Mouse (Mus musculus) induced T-regulatory cell, adult 2 months (primary cell): ENCODE data around the gene Wdr19.
"Not testable (repeated sequence)": the region's sequence is repeated elsewhere in the genome, so short reads cannot be mapped to it uniquely, and the experiment has no call there.

ENCODE experiments used
- DNase-seq: peaks from one replicate; pipeline ENCODE4 v3.0.0-alpha.2; 2012; ENCODE audit warnings: low read depth

Wdr19 gene

GRCm38 (mm10) chr5:65194441-65194840 is 5.1 kb upstream of the Wdr19 start:
- DNase-seq = no peak

DNA sequence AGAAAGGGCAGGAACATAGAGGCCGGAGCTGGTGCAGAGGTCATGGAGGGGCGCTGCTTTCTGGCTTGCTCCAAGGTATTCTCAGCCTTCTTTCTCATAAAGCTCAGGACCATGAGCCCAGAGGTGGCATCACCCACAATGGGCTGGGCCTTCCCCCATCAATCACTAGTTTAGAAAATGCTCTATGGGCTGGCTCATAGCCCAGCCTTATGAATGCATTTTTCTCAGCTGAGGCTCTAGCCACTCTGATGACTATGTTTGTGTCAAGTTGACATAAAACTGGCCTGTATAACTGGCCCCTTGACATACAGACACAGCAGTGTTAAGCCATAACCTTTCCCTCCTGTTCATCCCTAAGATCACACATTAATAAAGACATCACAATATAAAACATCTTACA is 5.2 kb downstream of the Wdr19 start:
- no peak for DNase-seq

GRCm38 (mm10) chr5:65213321-65213720 is 13.8 kb downstream of the Wdr19 start:
- peak; percentile 71 for DNase-seq

DNA sequence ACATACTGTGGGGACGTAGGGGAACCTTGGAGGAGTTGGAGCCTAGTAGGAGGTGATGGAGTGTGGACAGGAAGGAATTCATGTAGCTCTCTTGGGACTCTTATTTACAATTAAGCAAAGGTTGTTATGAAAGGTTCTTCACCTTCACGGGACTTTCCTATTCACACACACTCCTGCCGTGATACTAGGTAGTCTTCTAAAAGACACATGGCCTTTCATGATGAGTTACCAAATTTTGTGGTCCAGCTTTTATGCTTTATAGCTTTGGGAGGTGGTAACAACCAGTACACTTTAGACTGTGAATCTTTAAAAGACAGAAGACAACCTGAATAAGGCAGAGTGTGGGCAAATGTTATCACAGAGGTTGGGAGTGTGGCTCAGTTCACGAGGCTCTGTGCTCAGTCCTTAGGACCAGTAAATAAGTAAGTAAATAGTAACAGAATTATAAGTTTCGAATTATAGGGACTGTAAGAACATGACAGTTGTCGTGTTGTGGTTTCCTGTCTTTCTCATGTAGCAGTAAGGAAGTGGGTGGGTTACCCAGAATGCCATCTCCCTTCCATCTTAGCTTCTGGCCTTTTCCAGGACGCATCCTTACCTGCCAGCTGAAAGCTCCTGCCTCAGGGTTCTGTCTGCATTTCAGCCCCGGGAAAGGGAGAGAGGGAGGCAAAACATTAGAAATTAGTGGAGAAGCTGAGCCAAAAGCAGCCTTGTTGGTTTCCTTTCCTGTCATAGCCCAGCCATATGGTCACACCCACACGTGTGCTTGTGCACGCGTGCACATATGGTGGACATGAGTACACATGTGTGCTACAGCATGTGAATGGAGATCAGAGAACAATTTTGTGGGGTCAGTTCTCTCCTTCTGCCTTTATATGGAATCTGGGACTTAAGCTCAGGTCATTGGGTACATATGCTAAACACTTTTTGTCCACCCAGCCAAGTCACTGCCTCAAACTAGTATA is 18.1 kb downstream of the Wdr19 start:
- DNase-seq = peak; percentile 62

GRCm38 (mm10) chr5:65221037-65221436 is 21.5 kb downstream of the Wdr19 start:
- no peak for DNase-seq

- no peak for DNase-seq
These were observed 24.6 kb downstream of the Wdr19 start for GRCm38 (mm10) chr5:65224056-65224455.

DNA sequence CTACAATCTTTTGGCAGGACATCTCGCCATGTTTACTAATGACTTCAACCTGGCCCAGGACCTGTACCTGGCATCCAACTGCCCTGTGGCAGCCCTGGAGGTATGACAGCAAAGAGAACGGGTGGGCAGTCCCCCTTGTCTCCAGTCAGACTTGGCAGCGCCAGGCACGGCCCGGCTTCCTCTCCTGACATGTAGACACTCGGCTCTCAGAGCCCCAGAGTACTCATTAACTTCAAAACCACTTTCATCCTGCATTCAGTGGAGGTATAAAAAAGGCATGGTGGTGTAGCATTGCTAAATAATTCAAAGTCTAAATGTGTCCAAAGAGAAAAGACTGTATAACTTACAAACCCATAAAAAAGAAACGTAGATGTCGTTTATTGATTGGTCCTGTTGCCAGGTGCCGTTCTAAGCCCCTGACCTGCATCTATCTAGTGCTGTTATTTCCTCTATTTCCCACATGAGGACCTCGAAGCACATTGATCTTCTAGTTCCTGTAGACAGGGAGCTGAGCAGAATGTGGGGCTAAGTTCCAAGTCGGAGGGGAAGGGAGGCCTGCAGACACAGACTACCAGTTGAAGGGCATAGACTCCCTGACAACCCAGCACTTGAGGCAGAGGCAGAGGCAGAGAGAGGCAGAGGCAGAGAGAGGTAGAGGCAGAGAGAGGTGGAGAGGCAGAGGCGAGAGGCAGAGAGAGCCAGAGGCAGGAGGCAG is 31.9 kb downstream of the Wdr19 start:
- no peak for DNase-seq

DNA sequence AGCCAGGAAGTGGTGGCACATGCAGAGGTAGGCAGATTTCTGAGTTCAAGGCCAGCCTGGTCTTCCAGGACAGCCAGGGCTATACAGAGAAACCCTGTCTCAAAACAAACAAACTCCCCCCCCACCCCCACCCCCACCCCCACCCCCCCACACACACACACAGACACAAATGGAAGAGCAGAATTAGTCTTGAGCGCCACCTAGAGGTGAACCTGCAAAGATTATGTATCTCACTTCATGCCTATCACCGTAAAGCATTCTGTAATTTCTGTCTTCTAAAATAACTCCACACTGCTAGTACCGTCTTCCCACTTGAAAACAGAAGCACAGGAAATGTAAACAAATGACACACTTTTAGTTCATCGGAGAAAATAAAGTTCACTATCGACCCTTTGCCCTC is 43.2 kb downstream of the Wdr19 start:
- DNase-seq = peak; percentile 71

- DNase-seq = peak; percentile 22
These were observed 47.8 kb downstream of the Wdr19 start for GRCm38 (mm10) chr5:65247296-65247695.

DNA sequence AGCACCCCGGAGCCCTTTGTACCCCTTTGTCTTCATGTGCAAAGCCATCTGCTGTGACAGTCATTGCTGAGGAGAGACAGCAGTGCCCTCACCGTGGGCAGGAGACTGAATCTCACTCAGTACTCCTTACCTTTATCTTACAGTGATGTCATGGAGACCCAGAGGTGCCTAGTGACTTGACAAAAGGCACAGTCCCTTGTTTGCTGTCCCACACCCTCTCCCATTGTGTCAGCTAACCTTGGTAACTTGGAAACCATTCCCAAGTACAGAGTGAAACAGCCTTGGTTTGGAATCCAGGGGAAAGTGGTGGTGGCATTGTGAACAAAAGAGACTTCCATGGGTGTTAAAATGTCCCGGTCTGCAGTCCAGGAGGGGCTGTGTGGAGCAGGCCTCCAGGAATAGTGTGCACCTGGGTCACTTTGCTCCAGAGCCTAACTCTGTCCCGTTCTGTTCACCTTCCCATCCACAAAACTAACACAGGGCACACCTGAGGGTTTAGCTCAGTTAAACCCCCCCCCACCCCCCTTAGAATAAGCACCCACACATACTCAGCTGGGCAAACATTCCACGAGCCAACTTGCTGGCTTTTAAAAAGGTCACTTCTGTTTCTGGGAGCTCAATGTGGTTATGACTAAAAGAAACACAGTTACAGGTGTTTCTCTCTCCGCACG is 50.8 kb downstream of the Wdr19 start:
- DNase-seq = no peak

- DNase-seq = no peak
These were observed 58.5 kb downstream of the Wdr19 start for GRCm38 (mm10) chr5:65257910-65258505.

GRCm38 (mm10) chr5:65273966-65274365 is 74.5 kb downstream of the Wdr19 start:
- no peak for DNase-seq

- no peak for DNase-seq
These were observed 79.7 kb downstream of the Wdr19 start for GRCm38 (mm10) chr5:65279133-65279651.

DNA sequence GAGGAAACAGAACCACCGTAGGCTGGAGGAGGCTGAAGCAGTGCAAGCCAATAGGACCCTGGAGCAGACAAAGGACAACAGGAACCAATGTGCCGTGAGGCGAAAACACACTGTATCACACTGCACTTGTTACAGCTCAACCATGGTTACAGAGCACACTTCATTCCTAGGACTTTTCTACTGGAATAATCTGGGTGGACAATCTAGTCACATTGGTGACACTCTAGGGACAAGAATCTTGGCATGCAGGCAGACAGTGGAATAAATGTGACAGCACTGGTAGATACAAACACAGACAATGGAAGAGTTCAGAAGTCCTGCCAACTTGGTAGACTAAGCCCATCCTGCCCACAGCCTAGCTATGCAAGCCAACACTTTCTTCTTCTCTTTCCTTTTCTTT is 81.7 kb downstream of the Wdr19 start:
- DNase-seq = no peak

- peak; percentile 66 for DNase-seq
These were observed 84.7 kb downstream of the Wdr19 start for GRCm38 (mm10) chr5:65284171-65284570.

DNA sequence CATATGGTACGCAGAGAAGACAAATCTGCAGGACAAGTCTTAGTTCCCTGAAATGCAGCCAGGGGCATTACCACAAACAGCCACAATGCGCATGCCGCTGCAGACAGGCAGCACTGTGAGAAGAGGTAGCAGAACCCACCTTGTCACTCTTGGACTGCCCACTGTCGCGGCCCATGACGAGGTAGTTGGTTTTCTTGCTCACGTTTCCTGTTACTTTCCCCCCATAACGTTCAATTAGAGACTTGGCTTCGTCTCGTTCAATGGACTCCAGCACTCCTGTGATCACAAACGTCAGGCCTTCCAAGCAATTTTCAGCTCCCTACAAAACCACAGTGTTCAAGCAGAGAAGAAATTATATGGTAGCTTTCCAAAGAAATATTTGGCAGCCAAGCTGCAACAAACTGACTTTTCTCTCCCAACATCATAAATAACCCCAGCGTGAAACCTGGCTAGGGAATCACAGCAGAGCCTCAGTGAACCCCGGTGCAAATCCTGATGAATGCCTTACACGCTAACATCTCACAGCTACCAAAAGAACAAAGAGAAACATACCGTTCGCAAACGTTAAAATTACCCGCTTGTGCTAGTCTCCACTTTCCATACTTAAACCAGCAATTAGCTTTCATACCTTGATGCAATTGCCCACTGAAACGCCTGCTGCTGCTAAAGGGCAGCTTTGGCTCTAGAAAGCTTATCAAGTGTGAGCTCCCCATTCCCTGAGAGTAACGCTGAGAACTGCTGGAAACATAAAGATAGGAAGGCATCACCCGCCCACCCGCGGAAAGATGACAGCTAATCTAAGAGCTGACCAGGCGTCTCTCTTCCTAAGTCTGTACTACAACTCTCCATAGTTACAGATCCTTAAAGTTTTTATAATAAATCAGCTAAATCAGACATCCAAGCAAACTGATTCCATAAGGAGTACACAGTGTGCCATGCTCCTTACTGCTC is 88.5 kb downstream of the Wdr19 start:
- no peak for DNase-seq

DNA sequence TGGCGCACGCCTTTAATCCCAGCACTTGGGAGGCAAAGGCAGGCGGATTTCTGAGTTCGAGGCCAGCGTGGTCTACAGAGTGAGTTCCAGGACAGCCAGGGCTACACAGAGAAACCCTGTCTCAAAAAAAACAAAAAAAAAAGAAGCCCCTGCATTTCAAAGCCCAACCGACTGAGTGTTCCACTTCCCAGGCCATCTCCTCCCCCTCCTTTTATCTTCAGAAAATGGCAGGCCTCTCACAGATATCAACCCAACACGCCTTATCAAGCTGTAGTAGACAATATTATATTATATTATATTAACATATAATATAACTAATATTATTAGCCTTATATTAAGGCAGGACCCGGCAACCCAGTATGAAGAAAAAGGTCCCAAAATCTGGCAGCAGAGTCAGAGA is 89.5 kb downstream of the Wdr19 start:
- not testable (repeated sequence) for DNase-seq

DNA sequence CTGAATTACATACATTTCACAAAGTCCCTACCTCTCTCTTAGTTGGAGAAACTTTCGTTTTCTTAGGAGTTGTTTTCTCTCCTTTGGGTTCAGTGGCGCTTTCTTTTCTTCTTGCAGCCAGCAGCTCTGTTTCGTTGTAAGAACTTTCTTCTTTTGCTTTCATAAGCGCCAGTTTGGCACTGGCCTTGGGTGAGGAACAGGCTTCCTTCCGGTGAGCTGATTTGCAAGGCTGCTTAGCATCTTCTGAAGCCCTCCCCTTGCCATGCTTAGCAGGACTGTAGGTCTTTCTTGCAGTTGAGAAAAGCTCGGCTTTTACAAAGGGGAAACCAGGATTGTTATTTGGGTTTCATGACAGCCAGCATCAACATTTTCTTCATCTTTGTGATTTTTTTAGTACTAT is 94.1 kb downstream of the Wdr19 start:
- no peak for DNase-seq

- no peak for DNase-seq
These were observed 94.8 kb downstream of the Wdr19 start for GRCm38 (mm10) chr5:65294270-65294669.

DNA sequence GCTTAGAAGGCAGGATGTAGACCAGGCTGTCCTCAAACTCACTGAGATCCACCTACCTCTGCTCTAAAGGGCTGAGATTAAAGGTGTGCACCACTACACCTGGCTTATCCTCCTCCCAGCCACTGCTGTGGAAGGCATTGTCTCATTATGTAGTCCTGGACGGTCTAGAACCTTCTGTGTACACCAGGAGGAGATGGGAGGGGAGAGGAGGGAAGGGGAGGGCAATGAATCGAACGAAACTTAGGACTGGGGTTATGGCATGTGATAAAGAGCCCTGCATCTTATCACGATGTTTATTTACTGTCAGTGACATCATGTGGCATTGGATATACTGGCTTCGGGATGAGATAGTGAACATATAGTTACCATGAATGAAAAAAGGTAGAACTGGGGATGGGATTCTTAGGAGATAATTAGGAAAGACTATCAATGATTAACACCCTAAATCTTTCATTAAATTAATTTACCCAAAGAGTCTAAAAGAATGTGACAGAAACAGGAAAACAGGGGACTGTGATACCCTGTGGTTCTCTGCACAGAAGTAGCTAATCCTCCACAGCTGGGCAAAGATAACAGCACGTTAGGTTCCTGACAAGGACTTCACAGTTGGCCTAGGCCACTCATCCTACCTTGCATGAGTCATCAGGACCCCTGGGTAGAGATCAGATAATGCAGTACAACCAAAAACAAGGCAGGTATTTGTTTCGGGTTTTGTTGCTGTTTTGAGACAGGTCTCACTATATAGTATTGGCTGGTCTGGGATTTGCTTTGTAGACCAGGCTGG is 98.9 kb downstream of the Wdr19 start:
- DNase-seq = no peak
